Mouse (Mus musculus) frontal cortex, postnatal 10 days (tissue): ENCODE results near the gene C130060K24Rik.

Experiments used
- DNase-seq, 2 experiments: peaks; one replicate each; pipeline ENCODE4 v3.0.0; 2022; ENCODE audit warnings: low spot score in 2 of 2, mixed read lengths in 1 of 2

Gene C130060K24Rik

GRCm38 (mm10) chr6:65380918-65381772 is at the start of gene C130060K24Rik:
C130060K24Rik (plus strand) TSS chr6:65381105.
- peak in 1 of 2 experiments; percentile 8 for DNase-seq

GRCm38 (mm10) chr6:65334246-65334645 is 46.7 kb upstream of the C130060K24Rik start:
- DNase-seq, result no peak

- no peak for DNase-seq
Measured at GRCm38 (mm10) chr6:65339391-65339790, 41.5 kb upstream of the C130060K24Rik start.

DNA sequence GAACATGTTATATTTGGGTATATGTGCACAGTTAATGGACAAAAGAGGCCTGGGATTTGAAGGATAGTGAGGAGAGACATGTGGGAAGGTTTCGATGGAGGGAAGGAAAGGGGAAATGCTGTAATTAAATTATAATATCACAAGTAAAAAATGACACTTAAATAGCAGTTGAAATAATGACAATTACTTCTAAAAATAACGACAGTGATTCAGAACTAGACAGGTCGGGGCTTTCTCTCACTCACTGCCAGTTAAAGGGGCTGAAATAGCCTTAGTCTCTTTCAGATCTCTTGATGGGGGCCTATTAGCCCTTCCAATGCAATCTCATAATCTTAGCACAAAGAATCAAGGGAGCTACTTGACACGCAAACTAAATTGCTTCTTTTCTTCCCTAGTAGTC is 39.5 kb upstream of the C130060K24Rik start:
- DNase-seq, result no peak

DNA sequence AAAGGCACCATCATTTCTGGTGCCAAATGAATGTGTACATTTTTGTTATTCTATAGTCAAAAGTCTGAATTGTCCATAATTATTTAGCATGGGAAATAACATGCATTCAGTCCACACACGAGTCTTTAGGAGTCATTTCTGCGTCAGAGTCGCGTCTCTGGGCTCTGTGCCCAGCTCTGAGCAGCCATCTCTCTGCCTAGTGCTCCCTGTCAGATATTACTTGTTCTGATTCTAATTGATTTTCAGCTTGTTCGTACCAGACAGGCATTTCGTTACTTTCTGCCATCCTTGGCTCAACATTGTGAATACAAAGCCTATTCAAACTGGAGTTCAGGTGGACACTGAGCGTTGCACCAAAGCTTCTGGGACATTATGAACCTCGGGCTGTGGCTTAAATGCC is 33.2 kb upstream of the C130060K24Rik start:
- no peak for DNase-seq

GRCm38 (mm10) chr6:65348255-65348654 is 32.6 kb upstream of the C130060K24Rik start:
- DNase-seq, result no peak

DNA sequence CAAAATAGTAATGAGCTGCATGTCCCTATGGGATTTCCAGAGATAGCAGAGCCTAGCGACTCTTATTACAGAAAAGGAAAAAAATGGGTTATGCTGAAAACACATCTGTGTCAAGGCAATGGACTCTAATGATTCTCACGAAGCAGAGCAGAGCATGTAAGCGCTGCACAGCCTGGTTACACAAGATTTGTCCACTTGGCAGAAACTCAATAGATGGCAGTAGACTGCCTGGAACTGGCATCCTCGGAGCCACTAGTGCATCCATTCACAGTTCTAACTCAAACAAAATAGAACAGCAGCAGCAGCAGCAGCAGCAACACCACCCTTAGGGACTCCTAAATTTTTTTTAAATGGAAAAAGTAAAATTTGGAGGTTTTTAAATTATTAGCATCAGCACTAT is 29.3 kb upstream of the C130060K24Rik start:
- no peak for DNase-seq

- no peak for DNase-seq
Measured at GRCm38 (mm10) chr6:65375918-65376317, 5.0 kb upstream of the C130060K24Rik start.

GRCm38 (mm10) chr6:65421888-65422287 is 41.0 kb downstream of the C130060K24Rik start:
- no peak for DNase-seq

DNA sequence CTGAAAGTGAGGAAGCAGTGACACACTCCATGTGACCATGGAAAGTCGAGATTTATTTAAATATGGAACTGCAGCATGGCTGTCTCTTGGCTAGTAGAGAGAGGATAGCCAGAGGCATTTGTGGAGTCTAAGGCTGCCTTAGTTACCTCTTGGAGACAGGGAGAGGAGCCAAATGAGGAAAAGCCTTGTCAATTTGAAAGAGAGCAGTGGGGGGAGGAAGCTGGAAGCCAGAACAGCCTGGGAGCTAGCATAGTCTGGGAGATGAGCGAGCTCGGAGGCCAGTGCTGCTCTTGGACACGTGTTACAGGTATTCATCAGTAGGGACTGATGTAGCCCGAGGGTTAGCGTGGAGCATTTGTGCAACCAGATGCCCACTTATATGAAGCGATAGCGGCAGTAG is 46.2 kb downstream of the C130060K24Rik start:
- DNase-seq, result peak; percentile 9 to 22

DNA sequence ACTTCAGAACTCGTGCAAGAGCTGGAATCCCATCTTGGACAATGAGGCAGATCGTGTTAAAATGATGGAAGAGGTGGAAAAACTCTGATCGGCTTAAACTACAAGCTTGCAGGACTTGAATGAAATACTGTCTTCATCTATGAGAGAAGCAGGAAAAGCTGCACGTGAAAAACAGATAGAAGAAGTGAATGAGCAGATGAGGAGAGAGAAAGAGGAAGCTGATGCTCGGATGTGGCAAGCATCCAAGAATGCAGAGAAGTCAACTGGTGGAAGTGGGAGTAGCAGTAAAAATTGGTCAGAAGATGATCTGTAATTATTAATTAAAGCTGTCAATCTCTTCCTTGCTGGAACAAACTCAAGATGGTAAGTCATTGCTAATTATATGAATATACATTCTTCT is 52.3 kb downstream of the C130060K24Rik start:
- DNase-seq, result no peak

- DNase-seq, result no peak
Measured at GRCm38 (mm10) chr6:65453465-65453864, 72.6 kb downstream of the C130060K24Rik start.

DNA sequence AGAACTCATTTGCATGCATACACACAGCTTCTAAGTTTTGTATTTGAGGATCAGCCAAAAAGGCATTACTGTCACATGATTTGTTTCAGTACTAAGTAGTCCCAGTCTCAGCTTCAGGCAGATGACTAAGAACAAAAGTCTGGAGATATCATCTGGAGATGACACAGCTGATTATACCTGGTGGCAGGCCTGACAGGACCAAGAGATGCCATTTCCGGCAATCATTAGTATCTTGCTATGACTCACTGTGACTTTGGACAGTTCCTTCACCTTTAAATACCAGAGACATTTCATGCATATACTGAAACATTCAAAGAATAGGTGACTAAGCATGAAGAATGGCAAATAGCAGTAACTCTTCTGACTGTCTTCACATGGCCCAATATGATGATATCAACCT is 84.4 kb downstream of the C130060K24Rik start:
- no peak for DNase-seq

- no peak for DNase-seq
Measured at GRCm38 (mm10) chr6:65470320-65470719, 89.4 kb downstream of the C130060K24Rik start.

DNA sequence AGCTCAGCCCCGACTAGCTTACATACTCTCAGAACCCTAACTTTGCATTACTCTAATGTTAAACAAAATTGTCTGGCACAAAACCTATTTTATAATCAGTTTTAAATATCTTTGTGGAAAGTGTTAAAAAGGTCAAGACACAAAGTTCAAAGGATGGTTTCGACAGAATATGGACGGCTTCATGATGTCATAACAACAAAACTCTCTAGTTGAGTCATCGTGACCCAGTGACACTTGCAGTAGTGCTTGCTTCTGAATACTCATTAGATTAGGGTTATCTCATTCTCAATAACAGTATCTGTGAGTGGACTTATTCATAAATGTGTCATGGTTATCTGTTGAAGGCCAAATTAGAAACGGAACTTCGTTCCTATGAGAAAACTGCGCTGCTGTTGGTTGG is 91.5 kb downstream of the C130060K24Rik start:
- no peak for DNase-seq

- no peak for DNase-seq
Measured at GRCm38 (mm10) chr6:65498786-65499185, 117.9 kb downstream of the C130060K24Rik start.
